Mouse (Mus musculus) gastrocnemius, adult 2 months (tissue): Measurements from ENCODE around the gene Lims1. TPM values are rescaled to one million over a fixed set of nuclear protein-coding genes. Genes with fewer than 3 reads are reported as not detected.
A peak's percentile ranks its signal among the peaks of the same experiment; 100 is the strongest.

Experiments
- DNase-seq: peaks from one replicate; pipeline ENCODE4 v3.0.0; 2022
- H3K27ac ChIP-seq: fragments of 200-600 bp; 2 replicates; pipeline ENCODE4 v1.8.1; 2022; ENCODE audit warnings: mild to moderate bottlenecking
- H3K4me3 ChIP-seq: fragments of 200-600 bp; 2 replicates; pipeline ENCODE4 v1.8.1; 2022; ENCODE audit warnings: mild to moderate bottlenecking, moderate library complexity
- CTCF ChIP-seq: fragments of 200-600 bp; IDR thresholded peaks from 2 replicates; pipeline ENCODE4 v1.8.1; 2022; ENCODE audit warnings: antibody characterized with exemption, mild to moderate bottlenecking, moderate library complexity
- intact Hi-C: fragments of 180-260 bp; cut with DNase I; formaldehyde crosslinking; loops from one replicate; pipeline ENCODE4 v1.15.1; 2025
- total RNA-seq, 2 experiments: library from RNA; stranded (reverse); gene quantifications; 2 replicates each; pipeline ENCODE4 v1.2.3; 2021

Gene Lims1
- total RNA-seq, 2 experiments from 2014 or later = 36.1 to 54.7 TPM

- intact Hi-C loops = loop anchor here (5.0 kb wide), 1 partner anchor 201 kb away; no protein-coding TSS in a partner anchor
- Histone ChIP-seq H3K27ac (no peak overlapping the region), H3K4me3 (no peak overlapping the region)
- TF ChIP-seq CTCF = no peak
- no peak for DNase-seq
These were observed 33.2 kb downstream of the Lims1 start for GRCm38 (mm10) chr10:58356460-58356859.

- Histone ChIP-seq H3K4me3 (no peak overlapping the region), H3K27ac (no peak overlapping the region)
- DNase-seq = no peak
- intact Hi-C loops = loop anchor here (1.0 to 5.0 kb wide), 2 partner anchors 88 to 198 kb away; no protein-coding TSS in a partner anchor
- peak; percentile 82 for TF ChIP-seq CTCF
These were observed 35.9 kb downstream of the Lims1 start for GRCm38 (mm10) chr10:58359123-58359522.

- intact Hi-C loops = loop anchor here (1.0 to 5.0 kb wide), 2 partner anchors 87 to 197 kb away; no protein-coding TSS in a partner anchor
- TF ChIP-seq CTCF = no peak
- DNase-seq = no peak
- Histone ChIP-seq H3K4me3 (no peak overlapping the region), H3K27ac (no peak overlapping the region)
These were observed 36.7 kb downstream of the Lims1 start for GRCm38 (mm10) chr10:58359952-58360351.

GRCm38 (mm10) chr10:58362745-58363144 lies 39.5 kb downstream of the Lims1 start:
- peak overlapping the region; percentile 55 for H3K27ac ChIP-seq
- DNase-seq = no peak
- intact Hi-C loops = no loop called here

GRCm38 (mm10) chr10:58364770-58365515 lies 41.7 kb downstream of the Lims1 start:
- Histone ChIP-seq H3K27ac (no peak overlapping the region), H3K4me3 (no peak overlapping the region)
- no peak for TF ChIP-seq CTCF
- no peak for DNase-seq
- intact Hi-C loops = no loop called here

More at GRCm38 (mm10) chr10:58362745-58363144, 39.5 kb downstream of the Lims1 start:
- no peak overlapping the region; the same call in 1 of the 2 replicates for H3K4me3 ChIP-seq
- TF ChIP-seq CTCF = peak; percentile 68

- H3K4me3 ChIP-seq = no peak overlapping the region
- no peak for DNase-seq
- TF ChIP-seq CTCF = no peak
- H3K27ac ChIP-seq = no peak overlapping the region
- intact Hi-C loops = no loop called here
These were observed 45.8 kb downstream of the Lims1 start for GRCm38 (mm10) chr10:58368791-58369706.

GRCm38 (mm10) chr10:58369707-58370093 lies 46.4 kb downstream of the Lims1 start:
- intact Hi-C loops = no loop called here
- Histone ChIP-seq H3K4me3 (no peak overlapping the region), H3K27ac (no peak overlapping the region)
- no peak for TF ChIP-seq CTCF
- DNase-seq = no peak

GRCm38 (mm10) chr10:58370143-58370542 lies 46.9 kb downstream of the Lims1 start:
- no peak overlapping the region for H3K4me3 ChIP-seq
- no peak for TF ChIP-seq CTCF
- intact Hi-C loops = no loop called here
- H3K27ac ChIP-seq = peak overlapping the region; percentile 59; the same call in 1 of the 2 replicates
- no peak for DNase-seq

GRCm38 (mm10) chr10:58370559-58370958 lies 47.3 kb downstream of the Lims1 start:
- intact Hi-C loops = no loop called here
- TF ChIP-seq CTCF = no peak

GRCm38 (mm10) chr10:58371279-58371842 lies 48.1 kb downstream of the Lims1 start:
- no peak for DNase-seq
- Histone ChIP-seq H3K4me3 (peak overlapping the region; percentile 44), H3K27ac (peak overlapping the region; percentile 59)
- TF ChIP-seq CTCF = no peak
- intact Hi-C loops = no loop called here

More at GRCm38 (mm10) chr10:58370559-58370958, 47.3 kb downstream of the Lims1 start:
- peak overlapping the region; percentile 59; the same call in 1 of the 2 replicates for H3K27ac ChIP-seq
- no peak for DNase-seq
- H3K4me3 ChIP-seq = no peak overlapping the region

- no peak for TF ChIP-seq CTCF
- Histone ChIP-seq H3K4me3 (no peak overlapping the region), H3K27ac (no peak overlapping the region)
- DNase-seq = no peak
- intact Hi-C loops = no loop called here
These were observed 49.3 kb downstream of the Lims1 start for GRCm38 (mm10) chr10:58372430-58373030.

- Histone ChIP-seq H3K4me3 (no peak overlapping the region), H3K27ac (no peak overlapping the region)
- TF ChIP-seq CTCF = no peak
- intact Hi-C loops = no loop called here
- no peak for DNase-seq
These were observed 50.6 kb downstream of the Lims1 start for GRCm38 (mm10) chr10:58373829-58374228.
